Mouse (Mus musculus) c-Kit-positive CD71-positive TER-119-negative erythroid progenitor cells, embryonic 14.5 days (primary cell): ENCODE measurements around the gene Jund.

Experiments used
- DNase-seq: peaks from one replicate; pipeline ENCODE4 v3.0.0-alpha.2; 2013; ENCODE audit warnings: low read depth

Gene Jund

GRCm38 (mm10) chr8:70674716-70675115 is 24.0 kb upstream of the Jund start:
- no peak for DNase-seq

GRCm38 (mm10) chr8:70675336-70675735 is 23.4 kb upstream of the Jund start:
- DNase-seq, result no peak

DNA sequence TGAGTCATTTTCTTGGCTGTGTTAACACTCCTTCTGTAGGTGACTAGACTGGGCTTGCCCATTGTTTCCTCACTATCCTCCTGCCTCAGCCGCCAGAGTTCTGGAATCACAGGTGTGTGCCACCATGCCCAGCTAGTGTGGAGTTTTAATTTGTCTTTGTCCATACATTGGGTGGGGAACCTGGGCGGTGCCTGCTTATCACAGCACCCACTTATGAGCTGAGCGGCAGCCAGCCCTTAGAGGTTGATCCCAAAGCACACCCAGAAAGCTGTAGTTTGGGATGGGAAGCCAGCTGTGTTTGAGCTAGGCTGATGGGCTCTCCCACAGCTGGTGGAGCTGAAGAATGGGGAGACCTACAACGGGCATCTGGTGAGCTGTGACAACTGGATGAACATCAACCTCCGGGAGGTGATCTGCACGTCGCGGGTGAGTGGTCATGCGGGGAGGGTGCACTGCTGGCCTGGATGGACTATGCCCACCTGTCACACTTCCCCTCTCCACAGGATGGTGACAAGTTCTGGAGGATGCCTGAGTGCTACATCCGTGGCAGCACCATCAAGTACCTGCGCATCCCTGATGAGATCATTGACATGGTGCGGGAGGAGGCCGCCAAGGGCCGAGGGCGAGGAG is 21.2 kb upstream of the Jund start:
- DNase-seq, result no peak

DNA sequence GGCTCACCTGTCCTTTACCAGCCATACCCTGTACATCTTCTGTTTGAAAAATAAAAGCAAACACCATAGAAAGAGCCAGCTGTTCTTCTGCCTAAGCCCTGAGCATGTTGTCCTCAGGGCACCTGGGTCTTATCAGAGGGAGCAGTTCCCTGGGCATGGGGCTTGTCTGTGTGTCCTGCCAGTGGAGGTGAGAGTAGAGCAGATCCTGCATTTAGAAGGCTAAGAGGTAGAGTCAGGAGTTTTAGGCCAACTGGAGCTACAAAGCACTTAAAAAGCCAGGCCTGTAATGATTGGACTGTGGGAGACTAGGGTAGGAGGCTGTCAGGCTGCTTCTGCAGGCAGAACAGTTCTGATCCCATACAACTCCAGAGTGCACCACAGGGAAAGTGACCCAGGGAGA is 20.1 kb upstream of the Jund start:
- no peak for DNase-seq

- DNase-seq, result no peak
Measured at GRCm38 (mm10) chr8:70679404-70679803, 19.3 kb upstream of the Jund start.

- no peak for DNase-seq
Measured at GRCm38 (mm10) chr8:70680039-70680438, 18.7 kb upstream of the Jund start.

GRCm38 (mm10) chr8:70681410-70681809 is 17.3 kb upstream of the Jund start:
- DNase-seq, result no peak

DNA sequence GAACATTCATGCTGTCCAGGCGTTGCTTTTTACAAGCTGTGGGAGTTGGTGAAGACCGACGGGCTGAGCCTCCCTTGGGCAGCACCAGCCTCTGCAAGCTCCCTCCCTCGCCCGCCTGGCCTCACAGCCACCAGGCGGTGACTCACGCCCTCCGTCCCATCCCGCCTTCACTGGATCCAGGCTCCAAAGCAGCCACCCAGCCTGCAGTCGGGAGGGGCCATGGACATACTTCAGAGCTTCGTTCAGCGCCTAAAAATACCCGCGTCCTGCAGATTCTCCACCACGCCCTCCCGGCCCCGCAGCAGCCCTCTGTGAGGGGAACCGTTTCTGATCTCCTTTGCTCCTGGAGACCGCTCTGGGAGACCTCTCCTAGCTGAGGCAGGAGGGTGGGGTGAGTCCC is 16.6 kb upstream of the Jund start:
- no peak for DNase-seq

- no peak for DNase-seq
Measured at GRCm38 (mm10) chr8:70682692-70683091, 16.1 kb upstream of the Jund start.

DNA sequence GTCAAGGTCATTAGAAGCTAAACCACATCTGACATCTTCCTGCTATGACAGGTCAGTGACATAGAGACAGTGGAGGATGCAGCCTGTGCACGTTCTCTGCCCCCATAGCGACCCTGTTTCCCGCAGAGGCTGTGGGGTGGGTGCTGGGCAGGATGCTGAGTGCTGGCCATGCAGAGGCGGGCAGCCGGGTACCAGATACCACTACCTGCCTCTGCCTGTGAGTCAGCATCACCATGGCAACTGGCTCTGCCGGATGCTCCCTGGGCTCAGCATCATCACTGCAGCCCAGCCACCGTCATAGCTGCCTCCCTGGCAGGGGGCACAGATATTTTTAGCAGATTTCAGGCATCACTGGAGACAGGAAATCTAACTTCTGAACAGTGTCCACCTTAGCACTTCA is 14.5 kb upstream of the Jund start:
- DNase-seq, result no peak

GRCm38 (mm10) chr8:70687576-70687975 is 11.2 kb upstream of the Jund start:
- no peak for DNase-seq

GRCm38 (mm10) chr8:70688136-70688535 is 10.6 kb upstream of the Jund start:
- no peak for DNase-seq

DNA sequence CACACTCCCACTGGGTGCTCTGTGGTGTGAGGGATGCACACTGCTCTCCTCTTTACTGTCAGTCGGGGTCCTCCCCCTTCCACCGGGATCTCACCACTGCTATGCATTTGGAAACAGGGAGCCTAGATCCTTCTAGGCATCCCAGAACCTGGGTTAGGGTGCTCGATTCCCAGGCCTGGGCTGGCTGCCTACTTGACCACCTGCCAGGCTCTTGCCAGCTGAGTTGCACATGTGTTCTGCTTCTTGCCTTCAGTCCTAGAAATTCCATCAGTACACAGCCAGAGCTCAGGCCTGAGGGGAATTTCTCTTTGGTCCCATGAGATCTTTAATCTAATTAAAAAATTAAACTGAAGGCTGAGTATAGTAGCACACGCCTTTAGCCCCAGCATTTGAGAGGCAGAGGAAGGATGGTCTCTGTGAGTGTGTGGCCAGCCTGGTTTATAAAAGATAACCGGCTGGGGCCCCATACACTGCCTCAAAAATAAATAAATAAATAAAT is 8.8 kb upstream of the Jund start:
- no peak for DNase-seq

DNA sequence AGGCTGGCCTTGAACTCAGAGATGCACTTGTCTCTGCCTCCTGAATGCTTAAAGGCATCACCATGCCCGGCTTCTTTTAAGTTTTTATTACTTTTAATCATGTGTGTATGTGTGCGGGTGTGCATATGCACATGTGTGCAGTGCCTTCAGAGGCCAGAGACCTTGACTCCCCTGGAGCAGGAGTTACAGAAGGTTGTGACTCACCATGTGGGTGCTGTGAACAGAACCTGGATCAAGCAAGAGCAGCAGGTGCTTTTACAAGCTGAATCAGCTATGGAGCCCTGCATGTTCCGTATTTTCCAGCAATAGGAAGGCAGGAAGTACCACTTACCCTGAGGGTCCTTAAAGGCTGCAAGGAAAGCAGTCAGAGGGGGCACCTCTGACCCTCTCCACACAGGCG is 7.5 kb upstream of the Jund start:
- no peak for DNase-seq

- DNase-seq, result no peak
Measured at GRCm38 (mm10) chr8:70691727-70692231, 7.0 kb upstream of the Jund start.

- DNase-seq, result no peak
Measured at GRCm38 (mm10) chr8:70693636-70694035, 5.1 kb upstream of the Jund start.

GRCm38 (mm10) chr8:70695318-70696018 is 3.3 kb upstream of the Jund start:
- DNase-seq, result no peak

- DNase-seq, result no peak
Measured at GRCm38 (mm10) chr8:70696019-70696885, 2.5 kb upstream of the Jund start.

- DNase-seq, result no peak
Measured at GRCm38 (mm10) chr8:70696946-70697345, 1.8 kb upstream of the Jund start.

GRCm38 (mm10) chr8:70697366-70698250 is 1.1 kb upstream of the Jund start:
- no peak for DNase-seq

DNA sequence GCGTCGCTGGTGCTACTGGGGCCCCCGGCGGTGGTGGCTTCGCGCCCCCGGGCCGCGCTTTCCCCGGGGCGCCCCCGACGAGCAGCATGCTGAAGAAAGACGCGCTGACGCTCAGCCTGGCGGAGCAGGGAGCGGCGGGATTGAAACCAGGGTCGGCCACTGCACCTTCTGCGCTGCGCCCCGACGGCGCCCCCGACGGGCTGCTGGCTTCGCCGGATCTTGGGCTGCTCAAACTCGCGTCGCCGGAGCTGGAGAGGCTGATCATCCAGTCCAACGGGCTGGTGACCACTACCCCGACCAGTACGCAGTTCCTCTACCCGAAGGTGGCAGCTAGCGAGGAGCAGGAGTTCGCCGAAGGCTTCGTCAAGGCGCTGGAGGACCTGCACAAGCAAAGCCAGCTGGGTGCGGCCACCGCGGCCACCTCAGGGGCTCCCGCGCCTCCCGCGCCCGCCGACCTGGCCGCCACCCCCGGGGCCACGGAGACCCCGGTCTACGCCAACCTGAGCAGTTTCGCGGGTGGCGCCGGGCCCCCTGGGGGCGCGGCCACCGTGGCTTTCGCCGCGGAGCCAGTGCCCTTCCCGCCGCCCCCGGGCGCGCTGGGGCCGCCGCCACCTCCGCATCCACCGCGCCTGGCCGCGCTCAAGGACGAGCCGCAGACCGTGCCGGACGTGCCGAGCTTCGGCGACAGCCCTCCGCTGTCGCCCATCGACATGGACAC is 526 bp downstream of the Jund start:
- no peak for DNase-seq
